Mouse (Mus musculus): Measurements from ENCODE around the gene Sart3.

DNA sequence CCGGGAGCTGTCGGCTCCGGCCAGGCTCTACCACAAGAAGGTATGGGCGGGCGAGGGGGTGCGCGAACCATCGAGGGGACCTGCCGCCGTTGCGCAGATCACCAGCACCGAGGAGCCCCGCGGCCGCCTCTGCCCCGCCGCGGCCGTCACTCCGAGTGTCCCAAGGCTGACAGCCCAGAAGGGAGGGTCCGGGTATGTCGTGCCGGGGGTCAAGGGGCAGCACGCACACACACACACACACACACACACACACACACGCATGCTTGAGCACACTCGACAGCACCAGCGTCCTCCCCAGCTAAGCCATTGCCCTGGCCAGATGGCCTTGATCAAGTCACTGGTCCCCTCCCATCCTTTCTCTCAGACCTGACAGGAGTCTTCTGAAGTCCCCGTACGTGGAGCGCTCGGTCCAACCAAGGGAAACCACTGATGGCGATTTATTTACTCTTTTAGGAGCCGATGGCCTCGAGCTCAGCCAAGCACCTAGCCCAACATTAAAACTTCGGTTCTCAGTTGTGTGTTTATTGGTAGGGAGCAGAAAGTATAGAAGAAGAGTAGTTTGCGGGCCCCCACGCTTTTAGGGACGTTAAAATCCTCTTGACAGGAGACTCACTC, 702 bp upstream of the Sart3 start:
- TF ChIP-seq CTCF (IDR thresholded peaks at IDR 0.05; ENCODE audit: low read depth) (no peak), EP300 (IDR thresholded peaks at IDR 0.05; ENCODE audit: low read depth) (no peak)

Measured in liver, embryonic 14.5 days (tissue).